Mouse (Mus musculus) cerebellum, adult 2 months (tissue): ENCODE measurements around the gene B3gat3. TPM values are rescaled to one million over a fixed set of nuclear protein-coding genes. Genes with fewer than 3 reads are reported as not detected.

ENCODE experiments used
- DNase-seq, 2 experiments: peaks; one replicate each; pipeline ENCODE4 v3.0.0; 2021
- H3K27ac ChIP-seq: fragments of 200-500 bp; 2 replicates; pipeline ENCODE4 v1.5.1; 2012; ENCODE audit warnings: low read length, control low read depth, inconsistent platforms; ENCODE audit not compliant: insufficient read depth
- H3K27me3 ChIP-seq: fragments of 200-500 bp; 2 replicates; pipeline ENCODE4 v1.6.1; 2012; ENCODE audit warnings: inconsistent platforms, mild to moderate bottlenecking, low read length, moderate library complexity; ENCODE audit not compliant: control insufficient read depth, insufficient read depth
- H3K4me1 ChIP-seq: fragments of 200-500 bp; 2 replicates; pipeline ENCODE4 v1.6.1; 2011; ENCODE audit warnings: low read length; ENCODE audit not compliant: control insufficient read depth, insufficient read depth
- H3K4me3 ChIP-seq: fragments of 200-500 bp; replicated peaks from 2 replicates; pipeline ENCODE3; 2011; ENCODE audit warnings: mild to moderate bottlenecking, low read depth, low read length, control low read depth; ENCODE audit not compliant: insufficient read depth
- CTCF ChIP-seq: fragments of 200-500 bp; IDR thresholded peaks from 2 replicates; pipeline ENCODE4 v1.5.1; 2011; ENCODE audit warnings: low read depth, mild to moderate bottlenecking, control low read depth, low read length, moderate library complexity, borderline replicate concordance; ENCODE audit not compliant: insufficient read depth
- POLR2A ChIP-seq: fragments of 200-500 bp; IDR thresholded peaks from 2 replicates; pipeline ENCODE4 v1.6.1; 2011; ENCODE audit warnings: low read length, control low read depth, borderline replicate concordance; ENCODE audit not compliant: insufficient read depth
- WGBS: fragments of 180-500 bp; shearing (Covaris S2); methylation state at CpG from one replicate; pipeline ENCODE4 v1.1.7; 2018; 5-methylcytosine and 5-hydroxymethylcytosine counted together
- polyA plus RNA-seq: library from polyadenylated mRNA; depleted of rRNA; stranded (reverse); fragments of >200 nt; gene quantifications from 2 replicates; pipeline ENCODE4 v1.2.3, GENCODE M21; 2012

The B3gat3 gene
- polyA plus RNA-seq, 1 experiment, result 238 TPM

- TF ChIP-seq CTCF (no peak), POLR2A (peak; percentile 84)
- Histone ChIP-seq H3K4me3 (peak within 1 kb of the TSS; percentile 68), H3K27ac (peak within 1 kb of the TSS; percentile 40), H3K4me1 (peaks cover 10% of the 10 kb centered on the region), H3K27me3 (no peaks in the 10 kb centered on the region)
- WGBS, result under 1% methylated on average over 64 of the region's 64 CpGs
- DNase-seq, result peak; percentile 97 to 98
Observed at GRCm38 (mm10) chr19:8941515-8942217, 21.5 kb downstream of the B3gat3 start, which contains the start of gene Mta2. Mta2 (plus strand) TSS chr19:8941875.

GRCm38 (mm10) chr19:8942276-8942964, 22.2 kb downstream of the B3gat3 start:
- under 1% methylated on average over 46 of the region's 46 CpGs for WGBS
- H3K4me1 ChIP-seq, result peaks cover 10% of the 10 kb centered on the region
- H3K27ac ChIP-seq, result peak overlapping the region; percentile 40
- peak overlapping the region; percentile 68 for H3K4me3 ChIP-seq
- no peaks in the 10 kb centered on the region for H3K27me3 ChIP-seq
- TF ChIP-seq POLR2A (no peak), CTCF (no peak)
- peak in 1 of 2 experiments; percentile 63 for DNase-seq

GRCm38 (mm10) chr19:8943047-8943446, 22.9 kb downstream of the B3gat3 start:
- WGBS, result 34% methylated on average over 2 of the region's 2 CpGs
- H3K4me1 ChIP-seq, result peaks cover 10% of the 10 kb centered on the region
- H3K27me3 ChIP-seq, result no peaks in the 10 kb centered on the region
- no peak for DNase-seq
- TF ChIP-seq CTCF (no peak), POLR2A (no peak)
- H3K4me3 ChIP-seq, result peak overlapping the region; percentile 68
- no peak overlapping the region for H3K27ac ChIP-seq

GRCm38 (mm10) chr19:8944062-8944461, 23.9 kb downstream of the B3gat3 start:
- H3K27me3 ChIP-seq, result no peaks in the 10 kb centered on the region
- WGBS, result 30% methylated on average over 5 of the region's 5 CpGs
- no peak overlapping the region for H3K27ac ChIP-seq
- H3K4me3 ChIP-seq, result no peak overlapping the region
- no peak for DNase-seq
- TF ChIP-seq CTCF, result no peak
- no peak for TF ChIP-seq POLR2A
- peaks cover 10% of the 10 kb centered on the region for H3K4me1 ChIP-seq

GRCm38 (mm10) chr19:8944750-8945149, 24.6 kb downstream of the B3gat3 start:
- Histone ChIP-seq H3K4me1 (peaks cover 10% of the 10 kb centered on the region), H3K4me3 (no peak overlapping the region), H3K27ac (no peak overlapping the region), H3K27me3 (no peaks in the 10 kb centered on the region)
- no peak for TF ChIP-seq CTCF
- no peak for TF ChIP-seq POLR2A
- DNase-seq, result peak in 1 of 2 experiments; percentile 31
- WGBS, result 15% methylated on average over 5 of the region's 5 CpGs

- TF ChIP-seq POLR2A (no peak), CTCF (no peak)
- Histone ChIP-seq H3K4me1 (peaks cover 10% of the 10 kb centered on the region), H3K27me3 (no peaks in the 10 kb centered on the region), H3K27ac (no peak overlapping the region), H3K4me3 (no peak overlapping the region)
- WGBS, result 63% methylated on average over 6 of the region's 6 CpGs
- no peak for DNase-seq
Observed at GRCm38 (mm10) chr19:8945251-8945650, 25.1 kb downstream of the B3gat3 start.

GRCm38 (mm10) chr19:8946929-8947328, 26.8 kb downstream of the B3gat3 start:
- WGBS, result 90% methylated on average over 7 of the region's 7 CpGs

More at GRCm38 (mm10) chr19:8946929-8947328, 26.8 kb downstream of the B3gat3 start:
- peaks cover 6% of the 10 kb centered on the region for H3K4me1 ChIP-seq
- TF ChIP-seq POLR2A, result no peak
- no peak for TF ChIP-seq CTCF
- DNase-seq, result no peak
- H3K27me3 ChIP-seq, result no peaks in the 10 kb centered on the region
- no peak overlapping the region for H3K27ac ChIP-seq
- no peak overlapping the region for H3K4me3 ChIP-seq
